Mouse (Mus musculus) neural tube, embryonic 15.5 days (tissue): Measurements from ENCODE around the gene Olfr960. TPM values are rescaled to one million over a fixed set of nuclear protein-coding genes. Genes with fewer than 3 reads are reported as not detected.

ENCODE experiments used
- ATAC-seq: fragments of 200-750 bp; cut with Nextera tagmentation; 2 replicates; pipeline ENCODE4 v1.8.0; 2017; ENCODE audit warnings: mild to moderate bottlenecking, moderate TSS enrichment, moderate library complexity; ENCODE audit not compliant: low FRiP score
- H3K27ac ChIP-seq: fragments of 300-500 bp; sonication (generic); replicated peaks from 2 replicates; pipeline ENCODE4 v1.5.1; 2015; ENCODE audit warnings: mild to moderate bottlenecking, inconsistent platforms
- H3K27me3 ChIP-seq: fragments of 300-500 bp; sonication (generic); replicated peaks from 2 replicates; pipeline ENCODE4 v1.6.1; 2015; ENCODE audit warnings: inconsistent platforms
- H3K36me3 ChIP-seq: fragments of 300-500 bp; sonication (generic); 2 replicates; pipeline ENCODE4 v1.6.1; 2015; ENCODE audit warnings: inconsistent platforms
- H3K4me1 ChIP-seq: fragments of 300-500 bp; sonication (generic); 2 replicates; pipeline ENCODE4 v1.6.1; 2015; ENCODE audit warnings: inconsistent platforms
- H3K4me2 ChIP-seq: fragments of 300-500 bp; sonication (generic); 2 replicates; pipeline ENCODE4 v1.6.1; 2015; ENCODE audit warnings: inconsistent platforms, mild to moderate bottlenecking, moderate library complexity
- H3K4me3 ChIP-seq: fragments of 300-500 bp; sonication (generic); replicated peaks from 2 replicates; pipeline ENCODE4 v1.5.1; 2015; ENCODE audit warnings: mild to moderate bottlenecking, inconsistent platforms
- H3K9ac ChIP-seq: fragments of 300-500 bp; sonication (generic); replicated peaks from 2 replicates; pipeline ENCODE4 v1.6.1; 2015; ENCODE audit warnings: mild to moderate bottlenecking, inconsistent platforms
- H3K9me3 ChIP-seq: fragments of 300-500 bp; sonication (generic); replicated peaks from 2 replicates; pipeline ENCODE4 v1.6.1; 2016; ENCODE audit warnings: inconsistent platforms
- WGBS: fragments of 180-500 bp; shearing (Covaris S2); methylation state at CpG from one replicate; pipeline ENCODE4 v1.1.7; 2015; ENCODE audit warnings: mixed read lengths; 5-methylcytosine and 5-hydroxymethylcytosine counted together
- polyA plus RNA-seq: library from polyadenylated mRNA; unstranded; fragments of >200 nt; fragmentation: Nextera tagmentation; extraction: Ambion mirVana; gene quantifications from 2 replicates; pipeline ENCODE4 v1.2.1, GENCODE M21; 2015

Olfr960 gene
- polyA plus RNA-seq: not detected in 2 replicates

DNA sequence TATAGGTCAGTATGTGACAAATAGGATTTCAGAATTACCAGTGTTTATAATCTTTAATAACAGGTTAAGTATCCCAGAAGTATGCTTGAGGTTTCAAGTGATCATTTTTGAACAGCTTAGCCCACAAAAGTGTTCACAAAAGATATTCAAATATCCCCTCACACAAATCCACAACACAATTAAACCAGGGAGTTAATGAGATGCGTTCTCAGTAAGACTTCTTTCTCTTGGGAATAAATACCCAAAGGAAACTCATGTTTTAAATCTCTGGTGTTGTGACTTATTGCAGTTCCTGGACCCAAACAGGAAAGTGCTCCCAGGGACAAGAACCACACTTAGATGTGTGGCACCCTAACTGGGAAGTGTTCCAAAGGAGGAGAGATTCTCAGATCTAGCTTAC, at the start of gene Olfr960:
Gene Olfr960, plus strand, starts transcription at position 301 of the 400 bp plus-strand sequence.
- no peak within 1 kb of the TSS for H3K4me2 ChIP-seq
- H3K9ac ChIP-seq: no peak within 1 kb of the TSS
- H3K27ac ChIP-seq: no peak within 1 kb of the TSS
- H3K27me3 ChIP-seq: no peaks in the 10 kb centered on the region
- no peaks in the 10 kb centered on the region for H3K36me3 ChIP-seq
- WGBS: 82% methylated on average over 1 of the region's 1 CpGs
- no peaks in the 10 kb centered on the region for H3K4me1 ChIP-seq
- no peak within 1 kb of the TSS for H3K4me3 ChIP-seq
- no peaks in the 10 kb centered on the region; the same call in 1 of the 2 replicates for H3K9me3 ChIP-seq
- no peak for ATAC-seq

DNA sequence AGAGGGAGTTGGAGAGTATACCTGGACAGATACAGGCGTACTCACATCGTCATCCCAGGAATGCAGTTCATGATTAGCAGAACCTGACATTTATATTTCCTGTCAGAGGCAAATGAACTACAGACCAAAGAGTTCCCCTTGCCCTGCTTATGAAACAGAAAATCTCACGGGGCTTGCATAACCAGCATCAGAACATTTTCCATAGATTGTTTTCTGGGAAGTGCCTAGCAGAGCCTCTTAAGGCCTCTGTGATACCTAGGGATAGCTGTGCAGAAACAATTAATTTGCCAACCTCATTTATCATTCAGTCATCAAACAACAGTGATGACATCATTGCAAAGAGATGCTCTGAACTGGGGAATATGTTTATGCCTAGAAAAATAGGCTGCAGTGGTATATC, 45.7 kb upstream of the Olfr960 start, which contains the start of gene Olfr959:
Gene Olfr959, minus strand, starts transcription at position 101 of the 400 bp plus-strand sequence.
- no peak for ATAC-seq
- Histone ChIP-seq H3K4me2 (no peak within 1 kb of the TSS), H3K36me3 (no peaks in the 10 kb centered on the region), H3K4me3 (no peak within 1 kb of the TSS), H3K9me3 (no peaks in the 10 kb centered on the region), H3K9ac (no peak within 1 kb of the TSS), H3K27ac (no peak within 1 kb of the TSS), H3K27me3 (no peaks in the 10 kb centered on the region), H3K4me1 (no peaks in the 10 kb centered on the region)
- WGBS: 92% methylated on average over 3 of the region's 3 CpGs

DNA sequence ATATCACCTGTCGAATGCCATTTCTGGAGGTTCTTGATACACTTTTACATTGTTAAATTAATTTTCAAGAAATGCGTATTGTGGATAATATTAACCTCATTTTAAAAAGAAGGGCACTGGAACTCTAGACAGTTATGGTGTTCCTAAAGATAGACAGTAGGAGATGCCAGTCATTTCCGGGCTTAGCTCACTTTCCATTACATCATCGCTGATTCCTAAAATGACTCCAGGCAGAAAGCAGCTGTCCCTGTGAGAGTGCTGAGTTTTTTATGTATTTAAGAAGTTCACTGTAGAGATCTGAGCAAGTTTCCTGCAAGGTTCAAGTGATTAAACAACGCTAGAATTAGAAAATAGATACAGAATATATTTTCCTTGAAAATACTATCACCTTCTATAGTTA, 44.1 kb upstream of the Olfr960 start:
- H3K4me2 ChIP-seq: no peak overlapping the region
- no peak for ATAC-seq

DNA sequence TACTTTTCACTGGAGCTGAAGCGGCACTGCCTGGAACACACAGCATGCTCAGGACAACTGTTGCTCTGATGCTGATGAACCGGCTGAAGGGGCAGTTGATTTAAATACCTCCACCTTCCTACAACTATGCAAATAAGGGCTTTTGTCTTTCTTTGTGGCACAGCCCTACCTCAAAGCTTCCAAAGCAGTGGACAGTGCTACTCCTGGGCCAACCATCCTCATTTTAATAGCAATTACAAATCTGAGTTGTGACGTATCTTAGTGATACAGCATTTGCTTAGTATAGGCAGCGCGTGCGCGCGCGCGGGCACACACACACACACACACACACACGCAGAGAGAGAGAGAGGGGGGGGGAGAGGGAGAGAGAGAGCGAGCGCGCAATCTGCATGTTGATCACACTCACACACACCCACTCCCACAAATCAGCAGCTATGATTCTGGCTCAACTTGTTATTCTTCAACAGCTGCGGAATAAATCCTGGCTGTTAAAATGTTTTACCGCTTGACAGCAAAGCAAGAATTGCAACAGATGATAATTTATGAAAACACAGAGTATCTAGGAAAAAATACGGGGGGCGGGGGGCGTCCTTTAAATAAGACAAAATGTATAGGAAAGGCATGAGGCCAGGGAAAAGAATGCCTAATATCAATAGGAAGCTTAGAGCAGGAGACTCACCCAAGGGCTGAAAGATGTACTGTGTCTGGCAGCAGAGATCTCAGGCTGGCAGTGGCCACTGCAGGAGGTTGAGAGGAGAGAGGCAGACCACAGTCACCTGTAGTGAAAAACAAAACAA, 18.4 kb upstream of the Olfr960 start:
- peak; percentile 93 for ATAC-seq
- H3K27ac ChIP-seq: peak overlapping the region; percentile 83
- H3K4me3 ChIP-seq: peak overlapping the region; percentile 50
- H3K4me1 ChIP-seq: peaks cover 14% of the 10 kb centered on the region
- no peaks in the 10 kb centered on the region for H3K27me3 ChIP-seq
- no peaks in the 10 kb centered on the region for H3K9me3 ChIP-seq
- WGBS: under 1% methylated on average over 19 of the region's 19 CpGs
- H3K4me2 ChIP-seq: peak overlapping the region; percentile 93
- H3K9ac ChIP-seq: peak overlapping the region; percentile 54
- H3K36me3 ChIP-seq: peaks cover 6% of the 10 kb centered on the region

More for the DNA sequence above, 44.1 kb upstream of the Olfr960 start:
- no peaks in the 10 kb centered on the region for H3K9me3 ChIP-seq
- WGBS: 94% methylated on average over 5 of the region's 5 CpGs
- H3K4me1 ChIP-seq: no peaks in the 10 kb centered on the region
- H3K9ac ChIP-seq: no peak overlapping the region
- H3K27ac ChIP-seq: no peak overlapping the region
- H3K36me3 ChIP-seq: no peaks in the 10 kb centered on the region
- no peak overlapping the region for H3K4me3 ChIP-seq
- no peaks in the 10 kb centered on the region for H3K27me3 ChIP-seq

DNA sequence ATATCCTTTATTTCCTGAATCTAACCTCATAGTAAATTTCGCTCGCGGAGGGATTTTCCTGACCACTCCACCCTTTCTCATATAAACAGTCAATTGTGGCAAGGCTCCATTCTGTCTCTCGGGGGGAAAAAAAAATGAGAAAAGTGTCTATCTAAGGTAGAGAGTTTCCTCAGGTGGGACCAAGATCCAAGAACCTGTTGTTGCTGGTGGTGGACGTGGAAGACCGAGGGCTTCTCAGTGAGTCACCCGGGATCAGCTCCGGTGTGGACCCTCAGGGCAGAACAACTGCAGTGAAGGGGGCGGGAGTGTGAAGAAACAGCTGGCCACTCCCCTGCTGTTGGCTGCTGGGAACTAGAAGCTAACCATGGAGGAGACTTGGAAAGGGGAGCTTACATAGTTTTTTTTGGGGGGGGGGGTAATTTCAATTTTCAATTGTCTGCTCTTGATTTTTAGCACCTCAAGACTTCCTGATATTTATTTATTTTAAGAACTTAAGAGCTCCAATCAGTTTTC, 17.8 kb upstream of the Olfr960 start:
- peak overlapping the region; percentile 83 for H3K27ac ChIP-seq
- no peaks in the 10 kb centered on the region for H3K9me3 ChIP-seq
- peaks cover 6% of the 10 kb centered on the region for H3K36me3 ChIP-seq
- peak overlapping the region; percentile 54 for H3K9ac ChIP-seq
- H3K4me2 ChIP-seq: peak overlapping the region; percentile 93
- WGBS: 1% methylated on average over 9 of the region's 9 CpGs
- H3K4me3 ChIP-seq: peak overlapping the region; percentile 50
- peak; percentile 79 for ATAC-seq
- H3K27me3 ChIP-seq: no peaks in the 10 kb centered on the region
- peaks cover 14% of the 10 kb centered on the region for H3K4me1 ChIP-seq

DNA sequence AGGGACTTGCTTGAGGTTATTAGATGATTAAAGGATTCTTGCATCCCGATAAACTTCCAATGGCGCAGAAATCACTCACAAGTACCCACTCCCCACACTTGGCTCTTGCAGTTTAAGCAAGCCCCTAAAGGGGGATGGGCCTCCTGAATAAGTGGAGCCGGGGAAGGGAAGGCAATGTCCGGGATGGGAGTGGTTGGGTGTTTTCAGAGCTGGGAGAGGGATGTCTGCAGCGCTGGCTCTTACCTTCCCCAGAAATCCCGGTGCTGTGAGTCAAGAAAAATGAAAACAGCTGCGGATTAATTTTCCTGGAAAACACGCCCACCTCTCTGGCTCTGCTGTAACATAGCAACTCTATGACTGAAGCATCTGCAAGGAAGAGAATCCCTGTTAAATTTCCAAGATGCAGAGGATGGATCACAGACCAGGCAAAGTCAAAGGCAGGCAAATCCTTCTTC, 17.1 kb upstream of the Olfr960 start, which contains the start of gene AW551984:
Gene AW551984, minus strand, starts transcription at position 405 of the 455 bp plus-strand sequence.
- peak within 1 kb of the TSS; percentile 50 for H3K4me3 ChIP-seq
- WGBS: under 1% methylated on average over 8 of the region's 8 CpGs
- H3K4me1 ChIP-seq: peaks cover 14% of the 10 kb centered on the region
- H3K36me3 ChIP-seq: peaks cover 6% of the 10 kb centered on the region
- peak within 1 kb of the TSS; percentile 83 for H3K27ac ChIP-seq
- H3K9me3 ChIP-seq: no peaks in the 10 kb centered on the region
- ATAC-seq: peak; percentile 53
- H3K4me2 ChIP-seq: peak within 1 kb of the TSS; percentile 93
- no peaks in the 10 kb centered on the region for H3K27me3 ChIP-seq
- H3K9ac ChIP-seq: peak within 1 kb of the TSS; percentile 54

DNA sequence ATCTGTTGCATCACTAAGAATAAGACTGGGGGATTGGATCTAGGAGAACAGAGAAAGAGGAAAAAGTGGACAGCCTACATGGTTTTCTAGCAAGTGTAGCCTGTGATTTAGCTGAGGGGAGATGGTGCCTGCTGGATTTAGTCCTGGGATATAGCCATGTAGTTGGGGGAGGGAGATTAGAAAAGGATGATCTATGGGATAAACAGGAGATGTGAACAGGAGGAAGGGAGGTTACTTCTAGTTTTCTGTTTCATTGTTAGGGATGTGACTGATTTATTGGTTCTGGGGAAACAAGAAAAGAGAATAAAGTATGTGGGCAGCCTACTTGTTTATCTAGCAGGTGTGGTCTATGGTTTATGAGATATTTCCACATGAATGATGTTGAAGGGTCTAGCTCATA, 12.7 kb upstream of the Olfr960 start:
- no peak overlapping the region for H3K4me2 ChIP-seq
- peaks cover 8% of the 10 kb centered on the region for H3K4me1 ChIP-seq
- H3K4me3 ChIP-seq: no peak overlapping the region
- no peak overlapping the region for H3K27ac ChIP-seq
- no peak overlapping the region for H3K9ac ChIP-seq
- no peak for ATAC-seq
- H3K36me3 ChIP-seq: no peaks in the 10 kb centered on the region
- H3K9me3 ChIP-seq: no peaks in the 10 kb centered on the region
- H3K27me3 ChIP-seq: no peaks in the 10 kb centered on the region

DNA sequence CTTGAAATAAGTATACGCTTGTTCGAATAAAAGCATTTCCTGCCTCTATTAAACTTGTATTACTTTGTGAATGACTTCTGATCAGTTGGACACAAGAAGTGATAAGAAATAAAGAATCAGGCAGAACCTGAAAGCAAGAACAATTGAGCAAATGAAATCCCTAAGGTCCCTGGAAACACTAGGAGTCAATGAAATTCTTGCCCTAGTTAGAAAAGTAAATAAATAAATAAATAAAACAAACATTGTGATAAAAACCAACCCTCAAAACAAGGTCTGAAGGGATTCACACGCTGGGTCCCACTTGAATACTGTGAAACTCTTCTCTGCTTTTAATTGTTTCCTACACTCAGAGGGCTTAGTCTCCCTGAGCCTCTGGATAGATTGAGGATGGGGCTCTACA, 10.8 kb upstream of the Olfr960 start, which contains the start of gene Olfr148:
Gene Olfr148, plus strand, starts transcription at position 301 of the 400 bp plus-strand sequence.
- no peak for ATAC-seq

DNA sequence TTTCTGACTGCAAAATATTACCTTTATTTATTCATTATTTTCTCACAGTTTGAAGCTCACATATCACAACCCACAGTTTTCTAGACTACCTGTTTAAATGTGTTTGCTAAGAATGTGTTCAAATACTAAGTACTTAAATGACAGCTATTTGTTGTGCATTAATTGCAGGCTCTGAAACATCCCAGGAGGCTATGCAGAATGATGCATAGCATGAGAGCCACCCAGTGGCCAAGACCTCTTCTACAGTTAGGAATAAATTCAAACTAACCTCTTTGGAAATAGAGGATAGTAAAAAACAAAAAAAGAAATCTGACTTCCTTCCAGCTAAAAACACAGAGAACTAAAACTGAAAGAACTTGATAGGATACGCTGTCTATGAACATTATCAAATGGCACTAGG, 9.2 kb upstream of the Olfr960 start:
- H3K27me3 ChIP-seq: no peaks in the 10 kb centered on the region
- no peaks in the 10 kb centered on the region for H3K9me3 ChIP-seq
- no peaks in the 10 kb centered on the region for H3K36me3 ChIP-seq
- no peak for ATAC-seq
- H3K4me3 ChIP-seq: no peak overlapping the region
- no peak overlapping the region for H3K27ac ChIP-seq
- H3K4me2 ChIP-seq: no peak overlapping the region
- H3K9ac ChIP-seq: no peak overlapping the region
- WGBS: 68% methylated on average over 1 of the region's 1 CpGs
- H3K4me1 ChIP-seq: no peaks in the 10 kb centered on the region

More for the DNA sequence above, 10.8 kb upstream of the Olfr960 start, which contains the start of gene Olfr148:
- H3K4me1 ChIP-seq: no peaks in the 10 kb centered on the region
- H3K27ac ChIP-seq: no peak within 1 kb of the TSS
- H3K27me3 ChIP-seq: no peaks in the 10 kb centered on the region
- H3K4me3 ChIP-seq: no peak within 1 kb of the TSS
- H3K4me2 ChIP-seq: no peak within 1 kb of the TSS
- no peaks in the 10 kb centered on the region for H3K36me3 ChIP-seq
- no peak within 1 kb of the TSS for H3K9ac ChIP-seq
- WGBS: 80% methylated on average over 3 of the region's 3 CpGs
- H3K9me3 ChIP-seq: no peaks in the 10 kb centered on the region

DNA sequence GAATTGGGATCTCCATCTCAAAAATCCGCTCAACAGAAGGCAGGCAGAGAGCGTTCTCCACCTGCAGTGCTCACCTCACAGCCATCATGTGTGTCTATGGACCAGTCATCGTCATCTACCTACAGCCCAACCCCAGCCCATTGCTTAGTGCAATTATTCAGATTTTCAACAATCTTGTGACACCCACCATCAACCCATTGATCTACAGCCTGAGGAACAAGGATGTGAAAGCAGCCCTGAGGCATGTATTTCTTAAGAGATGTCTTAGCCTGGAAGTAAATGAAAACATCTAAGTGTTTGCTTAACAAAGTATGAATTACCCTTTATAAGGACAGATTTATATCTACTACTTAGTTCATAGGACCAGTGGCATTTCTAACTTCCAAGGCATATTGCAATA, 2.6 kb downstream of the Olfr960 start:
- no peaks in the 10 kb centered on the region for H3K36me3 ChIP-seq
- ATAC-seq: no peak
- H3K9ac ChIP-seq: no peak overlapping the region
- H3K9me3 ChIP-seq: no peaks in the 10 kb centered on the region; the same call in 1 of the 2 replicates
- H3K27me3 ChIP-seq: no peaks in the 10 kb centered on the region
- H3K27ac ChIP-seq: no peak overlapping the region
- 92% methylated on average over 3 of the region's 3 CpGs for WGBS
- H3K4me1 ChIP-seq: no peaks in the 10 kb centered on the region
- no peak overlapping the region for H3K4me2 ChIP-seq
- no peak overlapping the region for H3K4me3 ChIP-seq

DNA sequence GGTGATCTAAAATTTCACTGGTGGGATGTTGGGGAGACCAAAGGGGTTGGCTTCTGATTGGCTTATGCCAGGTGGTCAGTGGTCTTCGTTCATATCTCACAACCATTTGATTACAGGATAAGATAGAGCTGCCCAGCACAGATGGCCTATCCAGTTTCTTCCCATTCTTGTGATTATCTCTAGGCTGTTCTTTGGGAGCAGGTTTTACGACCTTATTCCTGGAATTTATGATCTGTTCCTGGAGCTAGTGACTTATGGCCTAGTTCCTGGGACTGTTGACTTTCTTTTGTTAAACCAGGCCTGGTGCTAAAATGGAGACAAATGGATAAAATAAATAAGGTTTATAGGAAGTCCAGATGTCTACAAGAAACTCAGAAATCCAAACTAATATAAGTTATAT, 3.5 kb downstream of the Olfr960 start:
- Histone ChIP-seq H3K9ac (no peak overlapping the region), H3K9me3 (no peaks in the 10 kb centered on the region), H3K4me2 (no peak overlapping the region), H3K36me3 (no peaks in the 10 kb centered on the region), H3K27ac (no peak overlapping the region), H3K4me3 (no peak overlapping the region), H3K27me3 (no peaks in the 10 kb centered on the region), H3K4me1 (no peaks in the 10 kb centered on the region)
- 52% methylated on average over 2 of the region's 2 CpGs for WGBS
- no peak for ATAC-seq

DNA sequence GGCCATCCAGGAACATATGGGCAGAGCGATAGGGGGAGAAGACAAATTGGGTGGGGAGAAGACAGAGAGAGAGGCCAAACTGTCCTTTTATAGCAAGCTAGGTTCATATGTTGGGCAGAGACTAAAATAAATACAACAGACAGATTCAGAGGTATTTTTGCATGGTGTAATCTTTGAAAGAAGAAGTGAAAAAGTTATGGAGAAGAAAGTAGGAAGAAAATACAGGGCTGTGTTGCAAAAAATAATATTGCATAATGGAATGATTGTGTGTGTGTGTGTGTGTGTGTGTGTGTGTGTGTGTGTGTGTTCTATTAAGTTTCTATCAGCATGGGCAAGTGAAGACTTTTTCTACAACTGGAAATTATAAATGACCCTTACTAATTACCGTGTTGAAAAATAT, 7.9 kb downstream of the Olfr960 start:
- Histone ChIP-seq H3K27ac (no peak overlapping the region), H3K27me3 (no peaks in the 10 kb centered on the region), H3K9me3 (no peaks in the 10 kb centered on the region), H3K9ac (no peak overlapping the region), H3K4me3 (no peak overlapping the region), H3K4me1 (peaks cover under 1% of the 10 kb centered on the region; the same call in 1 of the 2 replicates), H3K4me2 (no peak overlapping the region), H3K36me3 (no peaks in the 10 kb centered on the region)
- 94% methylated on average over 2 of the region's 2 CpGs for WGBS
- ATAC-seq: no peak
